Mouse (Mus musculus) forebrain, postnatal 0 days (tissue): ENCODE data around the gene Hist1h4f. TPM values are rescaled to one million over a fixed set of nuclear protein-coding genes. Genes with fewer than 3 reads are reported as not detected.

Source experiments
- ATAC-seq: fragments of 200-750 bp; cut with Nextera tagmentation; 2 replicates; pipeline ENCODE4 v1.8.0; 2017; ENCODE audit warnings: mild to moderate bottlenecking, moderate library complexity
- DNase-seq: peaks from one replicate; pipeline ENCODE4 v3.0.0-alpha.2; 2015
- H3K27ac ChIP-seq: fragments of 300-500 bp; sonication (generic); 2 replicates; pipeline ENCODE4 v1.5.1; 2014; ENCODE audit warnings: low read depth, mild to moderate bottlenecking, antibody characterized with exemption, low read length, moderate library complexity, mixed read lengths
- H3K27me3 ChIP-seq: fragments of 300-500 bp; sonication (generic); 2 replicates; pipeline ENCODE4 v1.6.1; 2014; ENCODE audit warnings: mild to moderate bottlenecking, low read length, mixed read lengths; ENCODE audit not compliant: insufficient read depth
- H3K36me3 ChIP-seq: fragments of 300-500 bp; sonication (generic); 2 replicates; pipeline ENCODE4 v1.6.1; 2014; ENCODE audit warnings: mild to moderate bottlenecking, moderate library complexity; ENCODE audit not compliant: insufficient read depth
- H3K4me1 ChIP-seq: fragments of 300-500 bp; sonication (generic); 2 replicates; pipeline ENCODE4 v1.6.1; 2014; ENCODE audit warnings: antibody characterized with exemption; ENCODE audit not compliant: insufficient read depth
- H3K4me2 ChIP-seq: fragments of 300-500 bp; sonication (generic); 2 replicates; pipeline ENCODE4 v1.6.1; 2014; ENCODE audit warnings: low read depth, mild to moderate bottlenecking, moderate library complexity
- H3K4me3 ChIP-seq: fragments of 300-500 bp; sonication (generic); 2 replicates; pipeline ENCODE4 v1.5.1; 2014; ENCODE audit warnings: low read depth, low read length, mixed read lengths
- H3K9ac ChIP-seq: fragments of 300-500 bp; sonication (generic); 2 replicates; pipeline ENCODE4 v1.6.1; 2014; ENCODE audit warnings: mild to moderate bottlenecking
- H3K9me3 ChIP-seq: fragments of 300-500 bp; sonication (generic); 2 replicates; pipeline ENCODE4 v1.6.1; 2016; ENCODE audit warnings: low read length
- CTCF ChIP-seq: sonication (generic); IDR thresholded peaks from 2 replicates; pipeline ENCODE4 v1.5.1; 2016; ENCODE audit warnings: antibody characterized with exemption, control low read depth, low read depth
- WGBS: fragments of 180-500 bp; shearing (Covaris S2); extraction: QIAGEN DNeasy Blood & Tissue Kit; methylation state at CpG from one replicate; pipeline ENCODE4 v1.1.7; 2014; 5-methylcytosine and 5-hydroxymethylcytosine counted together
- polyA plus RNA-seq: library from polyadenylated mRNA; unstranded; fragments of >200 nt; fragmentation: Nextera tagmentation; extraction: Ambion mirVana; gene quantifications from 2 replicates; pipeline ENCODE4 v1.2.1, GENCODE M21; 2015
- total RNA-seq: library from RNA; depleted of rRNA; stranded (reverse); fragments of >200 nt; gene quantifications from 2 replicates; pipeline ENCODE4 v1.2.3, GENCODE M21; 2014

The Hist1h4f gene
- total and polyA plus RNA-seq, 2 experiments from 2014 or later: 753 TPM; not detected in 1

- WGBS: 2% methylated on average over 10 of the region's 10 CpGs
- H3K27me3 ChIP-seq: no peaks in the 10 kb centered on the region
- no peaks in the 10 kb centered on the region for H3K4me1 ChIP-seq
- no peaks in the 10 kb centered on the region for H3K36me3 ChIP-seq
- H3K4me3 ChIP-seq: peak overlapping the region; percentile 50
- DNase-seq: no peak
- no peak overlapping the region for H3K27ac ChIP-seq
- no peak for TF ChIP-seq CTCF
- no peak overlapping the region for H3K9ac ChIP-seq
- peak overlapping the region; percentile 55 for H3K4me2 ChIP-seq
- no peaks in the 10 kb centered on the region for H3K9me3 ChIP-seq
- no peak for ATAC-seq
These were observed 25.5 kb downstream of the Hist1h4f start for GRCm38 (mm10) chr13:23525901-23526300.

GRCm38 (mm10) chr13:23524654-23525053, 26.8 kb downstream of the Hist1h4f start:
- no peaks in the 10 kb centered on the region for H3K9me3 ChIP-seq
- H3K4me2 ChIP-seq: no peak overlapping the region
- peak; percentile 92 for TF ChIP-seq CTCF
- H3K27ac ChIP-seq: no peak overlapping the region
- ATAC-seq (peak; percentile 44), DNase-seq (peak; percentile 86)
- no peak overlapping the region for H3K4me3 ChIP-seq
- no peaks in the 10 kb centered on the region for H3K27me3 ChIP-seq
- no peaks in the 10 kb centered on the region for H3K4me1 ChIP-seq
- no peaks in the 10 kb centered on the region for H3K36me3 ChIP-seq
- no peak overlapping the region for H3K9ac ChIP-seq
- WGBS: 9% methylated on average over 5 of the region's 5 CpGs

GRCm38 (mm10) chr13:23523976-23524375, 27.5 kb downstream of the Hist1h4f start:
- H3K4me2 ChIP-seq: no peak overlapping the region
- no peaks in the 10 kb centered on the region for H3K9me3 ChIP-seq
- H3K4me3 ChIP-seq: no peak overlapping the region
- no peaks in the 10 kb centered on the region for H3K27me3 ChIP-seq
- TF ChIP-seq CTCF: no peak
- 46% methylated on average over 5 of the region's 5 CpGs for WGBS
- ATAC-seq: no peak
- H3K4me1 ChIP-seq: no peaks in the 10 kb centered on the region
- H3K27ac ChIP-seq: no peak overlapping the region
- H3K9ac ChIP-seq: no peak overlapping the region
- H3K36me3 ChIP-seq: no peaks in the 10 kb centered on the region
- DNase-seq: no peak

GRCm38 (mm10) chr13:23521703-23522102, 29.7 kb downstream of the Hist1h4f start:
- DNase-seq (peak; percentile 75), ATAC-seq (no peak)
- Histone ChIP-seq H3K27ac (no peak overlapping the region), H3K4me1 (no peaks in the 10 kb centered on the region), H3K27me3 (no peaks in the 10 kb centered on the region), H3K36me3 (no peaks in the 10 kb centered on the region), H3K4me3 (no peak overlapping the region), H3K9ac (no peak overlapping the region), H3K9me3 (no peaks in the 10 kb centered on the region), H3K4me2 (peak overlapping the region; percentile 18; the same call in 1 of the 2 replicates)
- TF ChIP-seq CTCF: no peak
- 1% methylated on average over 14 of the region's 14 CpGs for WGBS

GRCm38 (mm10) chr13:23519416-23519815, 32.0 kb downstream of the Hist1h4f start:
- H3K27ac ChIP-seq: no peak overlapping the region
- H3K4me3 ChIP-seq: peak overlapping the region; percentile 52
- no peaks in the 10 kb centered on the region for H3K4me1 ChIP-seq
- 0% methylated on average over 10 of the region's 10 CpGs for WGBS
- H3K9ac ChIP-seq: no peak overlapping the region
- peak overlapping the region; percentile 59 for H3K4me2 ChIP-seq
- H3K9me3 ChIP-seq: no peaks in the 10 kb centered on the region
- peak; percentile 15; the same call in 1 of the 2 replicates for ATAC-seq
- no peak for TF ChIP-seq CTCF
- no peaks in the 10 kb centered on the region for H3K36me3 ChIP-seq
- peak; percentile 88 for DNase-seq
- no peaks in the 10 kb centered on the region for H3K27me3 ChIP-seq

- 0 out of 2 replicates have a peak, but pooled peaks have one; percentile 12 for ATAC-seq
- H3K27me3 ChIP-seq: no peaks in the 10 kb centered on the region
- no peak overlapping the region for H3K27ac ChIP-seq
- 0% methylated on average over 6 of the region's 6 CpGs for WGBS
- no peak overlapping the region for H3K9ac ChIP-seq
- H3K4me2 ChIP-seq: peak overlapping the region; percentile 59
- peak overlapping the region; percentile 52 for H3K4me3 ChIP-seq
- DNase-seq: peak; percentile 89
- no peaks in the 10 kb centered on the region for H3K9me3 ChIP-seq
- no peak for TF ChIP-seq CTCF
- no peaks in the 10 kb centered on the region for H3K4me1 ChIP-seq
- H3K36me3 ChIP-seq: no peaks in the 10 kb centered on the region
These were observed 32.6 kb downstream of the Hist1h4f start for GRCm38 (mm10) chr13:23518885-23519284.

- Histone ChIP-seq H3K9me3 (no peaks in the 10 kb centered on the region), H3K4me3 (peak overlapping the region; percentile 52), H3K4me1 (no peaks in the 10 kb centered on the region), H3K9ac (no peak overlapping the region), H3K27ac (no peak overlapping the region), H3K4me2 (peak overlapping the region; percentile 59), H3K27me3 (no peaks in the 10 kb centered on the region), H3K36me3 (no peaks in the 10 kb centered on the region)
- DNase-seq (no peak), ATAC-seq (no peak)
- no peak for TF ChIP-seq CTCF
- WGBS: 0% methylated on average over 6 of the region's 6 CpGs
These were observed 33.2 kb downstream of the Hist1h4f start for GRCm38 (mm10) chr13:23518295-23518603.
